Mouse (Mus musculus) testis, adult 2 months (tissue): ENCODE data around the gene Mpped2.

Experiments used
- CTCF ChIP-seq: fragments of 200-500 bp; IDR thresholded peaks from 2 replicates; pipeline ENCODE4 v1.5.1; 2012; ENCODE audit warnings: low read depth, mild to moderate bottlenecking, inconsistent platforms, low read length, moderate library complexity; ENCODE audit not compliant: control insufficient read depth, insufficient read depth, insufficient replicate concordance
- POLR2A ChIP-seq: fragments of 200-500 bp; IDR thresholded peaks from 2 replicates; pipeline ENCODE4 v1.6.1; 2012; ENCODE audit warnings: low read depth, mild to moderate bottlenecking, inconsistent platforms, low read length, moderate library complexity; ENCODE audit not compliant: control insufficient read depth

- TF ChIP-seq POLR2A (no peak), CTCF (no peak)
These were observed 139.5 kb downstream of the Mpped2 start for GRCm38 (mm10) chr2:106832577-106832976.
